Mouse (Mus musculus): ENCODE measurements around the gene Sema4d. TPM values are rescaled to one million over a fixed set of nuclear protein-coding genes. Genes with fewer than 3 reads are reported as not detected.

Sema4d gene
- polyA plus RNA-seq, 1 experiment from 2014 or later = 6.7 TPM

- Histone ChIP-seq H3K4me1 (replicated peaks; ENCODE audit: control insufficient read depth, insufficient read depth) (peaks cover 4% of the 10 kb centered on the region; the same call in 1 of the 2 replicates), H3K36me3 (ENCODE audit: control insufficient read depth, insufficient read depth, low read length) (no peaks in the 10 kb centered on the region), H3K9me3 (ENCODE audit: control insufficient read depth, low read length) (no peaks in the 10 kb centered on the region), H3K9ac (ENCODE audit: low read length) (no peak overlapping the region), H3K4me2 (replicated peaks; ENCODE audit: low read depth) (no peak overlapping the region), H3K27me3 (ENCODE audit: control insufficient read depth, insufficient read depth, low read length) (no peaks in the 10 kb centered on the region), H3K4me3 (ENCODE audit: low read depth, low read length) (no peak overlapping the region), H3K27ac (replicated peaks) (peak overlapping the region; percentile 14; the same call in 1 of the 2 replicates)
- TF ChIP-seq EP300 (optimal IDR thresholded peaks at IDR 0.05) (no peak), CTCF (IDR thresholded peaks at IDR 0.05; ENCODE audit: low read depth) (no peak)
- WGBS = 56% methylated on average over 3 of the region's 3 CpGs
- no peak for ATAC-seq (ENCODE audit: low FRiP score, low TSS enrichment)
- no peak for DNase-seq (ENCODE audit: low spot score)
Observed at GRCm38 (mm10) chr13:51743855-51744254, 49.7 kb downstream of the Sema4d start.

GRCm38 (mm10) chr13:51742551-51743052, 50.9 kb downstream of the Sema4d start:
- Histone ChIP-seq H3K27me3 (ENCODE audit: control insufficient read depth, insufficient read depth, low read length) (no peaks in the 10 kb centered on the region), H3K27ac (replicated peaks) (no peak overlapping the region), H3K4me3 (ENCODE audit: low read depth, low read length) (no peak overlapping the region), H3K4me1 (replicated peaks; ENCODE audit: control insufficient read depth, insufficient read depth) (no peaks in the 10 kb centered on the region; the same call in 1 of the 2 replicates), H3K36me3 (ENCODE audit: control insufficient read depth, insufficient read depth, low read length) (no peaks in the 10 kb centered on the region), H3K9ac (ENCODE audit: low read length) (no peak overlapping the region), H3K4me2 (replicated peaks; ENCODE audit: low read depth) (no peak overlapping the region), H3K9me3 (ENCODE audit: control insufficient read depth, low read length) (no peaks in the 10 kb centered on the region)
- TF ChIP-seq EP300 (optimal IDR thresholded peaks at IDR 0.05) (no peak), CTCF (IDR thresholded peaks at IDR 0.05; ENCODE audit: low read depth) (no peak)
- ATAC-seq (ENCODE audit: low FRiP score, low TSS enrichment) (no peak), DNase-seq (ENCODE audit: low spot score) (no peak)
- WGBS = 72% methylated on average over 10 of the region's 10 CpGs

GRCm38 (mm10) chr13:51740776-51741175, 52.8 kb downstream of the Sema4d start:
- H3K9ac ChIP-seq (ENCODE audit: low read length) = no peak overlapping the region
- ATAC-seq (ENCODE audit: low FRiP score, low TSS enrichment) = no peak
- no peak for TF ChIP-seq CTCF (IDR thresholded peaks at IDR 0.05; ENCODE audit: low read depth)
- TF ChIP-seq EP300 (optimal IDR thresholded peaks at IDR 0.05) = no peak
- no peaks in the 10 kb centered on the region for H3K9me3 ChIP-seq (ENCODE audit: control insufficient read depth, low read length)
- H3K4me2 ChIP-seq (replicated peaks; ENCODE audit: low read depth) = no peak overlapping the region
- no peak overlapping the region for H3K4me3 ChIP-seq (ENCODE audit: low read depth, low read length)
- no peaks in the 10 kb centered on the region for H3K36me3 ChIP-seq (ENCODE audit: control insufficient read depth, insufficient read depth, low read length)
- DNase-seq (ENCODE audit: low spot score) = no peak
- peak overlapping the region; percentile 49; the same call in 1 of the 2 replicates for H3K27ac ChIP-seq (replicated peaks)
- 70% methylated on average over 5 of the region's 5 CpGs for WGBS
- no peaks in the 10 kb centered on the region for H3K27me3 ChIP-seq (ENCODE audit: control insufficient read depth, insufficient read depth, low read length)
- H3K4me1 ChIP-seq (replicated peaks; ENCODE audit: control insufficient read depth, insufficient read depth) = no peaks in the 10 kb centered on the region

- Histone ChIP-seq H3K4me3 (ENCODE audit: low read depth, low read length) (no peak overlapping the region), H3K9me3 (ENCODE audit: control insufficient read depth, low read length) (no peaks in the 10 kb centered on the region), H3K27me3 (ENCODE audit: control insufficient read depth, insufficient read depth, low read length) (no peaks in the 10 kb centered on the region), H3K4me2 (replicated peaks; ENCODE audit: low read depth) (no peak overlapping the region), H3K27ac (replicated peaks) (no peak overlapping the region), H3K36me3 (ENCODE audit: control insufficient read depth, insufficient read depth, low read length) (no peaks in the 10 kb centered on the region), H3K9ac (ENCODE audit: low read length) (no peak overlapping the region), H3K4me1 (replicated peaks; ENCODE audit: control insufficient read depth, insufficient read depth) (no peaks in the 10 kb centered on the region)
- DNase-seq (ENCODE audit: low spot score) (no peak), ATAC-seq (ENCODE audit: low FRiP score, low TSS enrichment) (peak; percentile 39; the same call in 1 of the 2 replicates)
- 62% methylated on average over 1 of the region's 1 CpGs for WGBS
- TF ChIP-seq CTCF (IDR thresholded peaks at IDR 0.05; ENCODE audit: low read depth) (no peak), EP300 (optimal IDR thresholded peaks at IDR 0.05) (no peak)
Observed at GRCm38 (mm10) chr13:51739713-51740112, 53.8 kb downstream of the Sema4d start.

- ATAC-seq (ENCODE audit: low FRiP score, low TSS enrichment) (no peak), DNase-seq (ENCODE audit: low spot score) (no peak)
- WGBS = 89% methylated on average over 11 of the region's 11 CpGs
- no peaks in the 10 kb centered on the region for H3K4me1 ChIP-seq (replicated peaks; ENCODE audit: control insufficient read depth, insufficient read depth)
- H3K27ac ChIP-seq (replicated peaks) = no peak overlapping the region
- no peak overlapping the region for H3K4me3 ChIP-seq (ENCODE audit: low read depth, low read length)
- no peaks in the 10 kb centered on the region for H3K36me3 ChIP-seq (ENCODE audit: control insufficient read depth, insufficient read depth, low read length)
- no peaks in the 10 kb centered on the region for H3K9me3 ChIP-seq (ENCODE audit: control insufficient read depth, low read length)
- H3K9ac ChIP-seq (ENCODE audit: low read length) = no peak overlapping the region
- H3K27me3 ChIP-seq (ENCODE audit: control insufficient read depth, insufficient read depth, low read length) = no peaks in the 10 kb centered on the region
- H3K4me2 ChIP-seq (replicated peaks; ENCODE audit: low read depth) = no peak overlapping the region
- TF ChIP-seq CTCF (IDR thresholded peaks at IDR 0.05; ENCODE audit: low read depth) = no peak
- TF ChIP-seq EP300 (optimal IDR thresholded peaks at IDR 0.05) = no peak
Observed at GRCm38 (mm10) chr13:51738531-51739117, 54.9 kb downstream of the Sema4d start.

GRCm38 (mm10) chr13:51737949-51738513, 55.5 kb downstream of the Sema4d start:
- Histone ChIP-seq H3K9ac (ENCODE audit: low read length) (no peak overlapping the region), H3K27me3 (ENCODE audit: control insufficient read depth, insufficient read depth, low read length) (no peaks in the 10 kb centered on the region), H3K27ac (replicated peaks) (no peak overlapping the region), H3K36me3 (ENCODE audit: control insufficient read depth, insufficient read depth, low read length) (no peaks in the 10 kb centered on the region), H3K4me1 (replicated peaks; ENCODE audit: control insufficient read depth, insufficient read depth) (no peaks in the 10 kb centered on the region), H3K9me3 (ENCODE audit: control insufficient read depth, low read length) (no peaks in the 10 kb centered on the region), H3K4me2 (replicated peaks; ENCODE audit: low read depth) (no peak overlapping the region), H3K4me3 (ENCODE audit: low read depth, low read length) (no peak overlapping the region)
- ATAC-seq (ENCODE audit: low FRiP score, low TSS enrichment) (no peak), DNase-seq (ENCODE audit: low spot score) (no peak)
- TF ChIP-seq CTCF (IDR thresholded peaks at IDR 0.05; ENCODE audit: low read depth) (no peak), EP300 (optimal IDR thresholded peaks at IDR 0.05) (no peak)
- 62% methylated on average over 6 of the region's 6 CpGs for WGBS
